Mouse (Mus musculus) lung, embryonic 16.5 days (tissue): ENCODE data around the gene Hacl1. TPM values are rescaled to one million over a fixed set of nuclear protein-coding genes. Genes with fewer than 3 reads are reported as not detected.

Source experiments
- ATAC-seq: fragments of 200-750 bp; cut with Nextera tagmentation; 2 replicates; pipeline ENCODE4 v1.8.0; 2017; ENCODE audit warnings: low read depth, mild to moderate bottlenecking, moderate library complexity
- H3K27ac ChIP-seq: fragments of 300-500 bp; sonication (generic); 2 replicates; pipeline ENCODE4 v1.5.1; 2014; ENCODE audit warnings: mild to moderate bottlenecking, control low read depth, low read length
- H3K27me3 ChIP-seq: fragments of 300-500 bp; sonication (generic); 2 replicates; pipeline ENCODE4 v1.6.1; 2014; ENCODE audit warnings: low read depth, low read length, mixed read lengths; ENCODE audit not compliant: control insufficient read depth, insufficient read depth
- H3K36me3 ChIP-seq: fragments of 300-500 bp; sonication (generic); 2 replicates; pipeline ENCODE4 v1.6.1; 2014; ENCODE audit warnings: low read length; ENCODE audit not compliant: control insufficient read depth, insufficient read depth
- H3K4me1 ChIP-seq: fragments of 300-500 bp; sonication (generic); replicated peaks from 2 replicates; pipeline ENCODE4 v1.6.1; 2014; ENCODE audit warnings: low read length, mixed read lengths; ENCODE audit not compliant: control insufficient read depth, insufficient read depth
- H3K4me2 ChIP-seq: fragments of 300-500 bp; sonication (generic); 2 replicates; pipeline ENCODE4 v1.6.1; 2014; ENCODE audit warnings: low read depth, low read length, control low read depth
- H3K4me3 ChIP-seq: fragments of 300-500 bp; sonication (generic); 2 replicates; pipeline ENCODE4 v1.5.1; 2014; ENCODE audit warnings: mild to moderate bottlenecking, low read length, control low read depth
- H3K9ac ChIP-seq: fragments of 300-500 bp; sonication (generic); 2 replicates; pipeline ENCODE4 v1.6.1; 2014; ENCODE audit warnings: low read length, control low read depth
- H3K9me3 ChIP-seq: fragments of 300-500 bp; sonication (generic); 2 replicates; pipeline ENCODE4 v1.6.1; 2016; ENCODE audit warnings: low read length; ENCODE audit not compliant: control insufficient read depth
- WGBS: fragments of 180-500 bp; shearing (Covaris S2); extraction: QIAGEN DNeasy Blood & Tissue Kit; methylation state at CpG from one replicate; pipeline ENCODE4 v1.1.7; 2014; 5-methylcytosine and 5-hydroxymethylcytosine counted together
- polyA plus RNA-seq: library from polyadenylated mRNA; unstranded; fragments of >200 nt; fragmentation: Nextera tagmentation; extraction: Ambion mirVana; gene quantifications from 2 replicates; pipeline ENCODE4 v1.2.1, GENCODE M21; 2015

The Hacl1 gene
- polyA plus RNA-seq, 1 experiment from 2014 or later: 11.4 TPM

DNA sequence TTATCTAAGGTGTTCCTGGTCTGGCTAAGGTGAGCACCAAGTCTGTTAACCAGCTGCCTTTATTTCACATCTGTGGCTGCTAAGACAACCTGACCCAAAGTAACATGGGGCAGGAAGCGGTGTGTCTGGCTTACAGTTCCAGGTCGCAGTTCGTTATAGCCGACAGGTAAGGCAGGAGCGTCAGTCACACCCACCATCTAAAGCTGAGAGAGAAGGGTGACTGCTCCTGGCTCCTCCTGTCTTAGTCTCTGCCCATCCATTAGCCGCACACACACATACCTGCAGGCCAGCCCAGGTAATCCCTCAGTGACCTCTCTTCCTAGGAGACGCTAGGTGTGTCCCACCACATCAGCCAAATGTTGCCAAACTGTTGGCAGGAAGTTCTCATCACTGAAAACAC is 15.3 kb upstream of the Hacl1 start:
- Histone ChIP-seq H3K27me3 (no peaks in the 10 kb centered on the region), H3K9me3 (no peaks in the 10 kb centered on the region), H3K36me3 (no peaks in the 10 kb centered on the region), H3K27ac (no peak overlapping the region), H3K9ac (no peak overlapping the region), H3K4me1 (peaks cover 21% of the 10 kb centered on the region), H3K4me3 (no peak overlapping the region), H3K4me2 (no peak overlapping the region)
- 58% methylated on average over 7 of the region's 7 CpGs for WGBS
- no peak for ATAC-seq

DNA sequence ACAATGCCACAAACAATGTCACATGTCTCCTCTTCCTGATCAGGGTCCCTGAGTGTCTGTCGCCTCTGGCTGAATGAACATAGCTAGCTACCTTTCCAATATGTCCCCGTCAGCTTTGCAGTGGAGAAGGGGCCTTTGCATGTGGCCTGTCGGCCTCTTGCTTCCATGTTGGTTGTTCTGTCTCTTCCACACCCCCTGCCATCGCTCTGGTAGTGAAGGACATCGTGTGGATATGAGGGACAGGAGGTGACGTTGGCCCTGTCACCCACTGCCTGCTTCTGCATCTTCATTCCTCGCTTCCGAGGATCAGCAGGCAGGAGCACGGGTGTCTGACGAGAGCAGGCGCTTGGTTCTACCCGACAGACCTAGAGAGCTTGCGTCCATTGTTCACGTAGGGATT is 14.3 kb upstream of the Hacl1 start:
- H3K27ac ChIP-seq: no peak overlapping the region
- WGBS: 77% methylated on average over 14 of the region's 14 CpGs
- no peak overlapping the region for H3K4me3 ChIP-seq
- ATAC-seq: no peak
- no peaks in the 10 kb centered on the region for H3K36me3 ChIP-seq
- H3K4me1 ChIP-seq: peaks cover 17% of the 10 kb centered on the region
- H3K27me3 ChIP-seq: no peaks in the 10 kb centered on the region
- H3K9me3 ChIP-seq: peaks cover 1% of the 10 kb centered on the region; the same call in 1 of the 2 replicates
- H3K9ac ChIP-seq: no peak overlapping the region
- H3K4me2 ChIP-seq: no peak overlapping the region

DNA sequence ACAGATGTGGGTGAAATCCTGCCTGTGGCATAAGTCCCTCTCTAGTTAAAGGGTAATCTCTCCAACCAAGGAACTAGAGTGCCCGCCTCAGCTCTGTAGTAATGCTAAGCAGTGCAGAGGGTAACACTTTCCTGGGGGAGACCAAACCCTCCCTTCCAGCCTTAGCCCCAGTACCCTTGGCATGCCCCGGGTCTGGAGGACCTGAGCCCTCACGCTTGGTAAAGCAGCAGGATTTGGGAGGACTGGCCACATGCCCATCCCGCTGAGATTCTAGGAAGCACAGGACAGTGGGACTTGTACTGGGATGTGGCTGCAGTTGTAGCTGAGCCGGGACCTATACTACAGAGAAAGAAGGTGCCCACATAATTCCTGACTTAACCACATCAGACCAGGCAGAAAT is 13.7 kb upstream of the Hacl1 start:
- no peak overlapping the region for H3K4me3 ChIP-seq
- peaks cover 13% of the 10 kb centered on the region for H3K4me1 ChIP-seq
- 85% methylated on average over 5 of the region's 5 CpGs for WGBS
- H3K27ac ChIP-seq: no peak overlapping the region
- no peaks in the 10 kb centered on the region for H3K36me3 ChIP-seq
- peaks cover 3% of the 10 kb centered on the region; the same call in 1 of the 2 replicates for H3K9me3 ChIP-seq
- H3K4me2 ChIP-seq: no peak overlapping the region
- no peak overlapping the region for H3K9ac ChIP-seq
- H3K27me3 ChIP-seq: no peaks in the 10 kb centered on the region
- no peak for ATAC-seq

DNA sequence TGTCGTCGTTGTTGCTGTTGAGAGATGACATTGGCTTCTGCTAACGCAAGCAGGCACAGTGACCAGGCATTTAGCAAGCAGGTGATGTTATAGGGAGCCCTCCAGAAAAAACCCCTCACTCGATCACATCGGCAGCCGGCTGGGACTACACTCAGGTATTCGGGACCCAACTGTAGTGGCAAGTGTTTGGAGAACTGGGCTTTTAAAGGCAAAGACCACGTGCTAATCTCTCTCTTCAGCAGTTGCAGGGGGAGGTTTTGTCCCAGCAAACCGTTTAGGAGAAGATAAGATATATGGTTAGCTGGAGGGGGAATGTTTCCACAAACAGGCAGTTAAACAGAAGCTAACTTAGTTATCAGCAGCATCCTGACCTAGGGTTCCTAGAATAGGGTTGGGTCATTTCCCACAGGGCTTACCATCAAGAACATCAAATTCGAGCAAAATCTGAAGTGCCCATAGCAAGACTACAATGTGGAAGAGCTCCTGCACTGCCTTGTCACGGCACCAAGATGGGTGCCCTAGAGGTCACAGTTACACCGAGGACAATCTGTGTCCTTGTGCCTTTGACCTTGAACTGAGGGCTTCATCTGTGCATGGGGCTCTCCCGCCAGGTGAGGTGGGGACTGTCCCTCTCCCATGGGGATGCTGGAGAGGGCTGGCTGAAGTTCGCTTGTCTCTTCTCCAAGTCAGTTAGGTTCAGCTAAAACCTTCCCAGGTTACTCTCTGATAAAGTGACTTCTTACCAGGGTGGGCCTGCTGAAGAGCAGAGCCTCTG is 12.2 kb upstream of the Hacl1 start:
- Histone ChIP-seq H3K36me3 (no peaks in the 10 kb centered on the region), H3K9ac (no peak overlapping the region), H3K9me3 (peaks cover 3% of the 10 kb centered on the region; the same call in 1 of the 2 replicates), H3K27me3 (no peaks in the 10 kb centered on the region), H3K27ac (no peak overlapping the region), H3K4me1 (peaks cover 5% of the 10 kb centered on the region; the same call in 1 of the 2 replicates), H3K4me3 (no peak overlapping the region), H3K4me2 (no peak overlapping the region)
- no peak for ATAC-seq
- 68% methylated on average over 14 of the region's 14 CpGs for WGBS

DNA sequence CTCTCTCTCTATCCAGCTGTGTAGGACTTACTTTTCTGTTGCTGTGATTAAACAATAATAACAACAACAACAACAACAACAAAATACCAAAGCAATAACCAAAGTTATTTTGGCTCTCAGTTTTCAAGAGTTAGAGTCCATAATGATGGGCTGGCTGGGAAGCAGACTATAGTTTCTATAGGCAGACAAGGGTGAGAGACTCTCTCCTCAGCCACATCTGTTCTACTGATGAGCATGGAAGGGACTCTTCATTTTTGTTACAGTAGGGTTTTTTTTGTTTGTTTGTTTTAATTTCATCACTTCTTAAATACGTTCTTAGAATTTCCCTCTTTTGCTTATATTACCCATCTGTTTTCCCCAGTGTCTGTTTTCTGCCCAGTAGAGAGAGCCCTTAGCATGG is 11.5 kb upstream of the Hacl1 start:
- no peak for ATAC-seq
- no peak overlapping the region for H3K4me2 ChIP-seq
- peaks cover 5% of the 10 kb centered on the region; the same call in 1 of the 2 replicates for H3K4me1 ChIP-seq
- whole genome bisulfite sequencing: 70% methylated on average over 1 of the region's 1 CpGs
- no peak overlapping the region for H3K4me3 ChIP-seq
- no peak overlapping the region for H3K27ac ChIP-seq
- H3K36me3 ChIP-seq: no peaks in the 10 kb centered on the region
- no peaks in the 10 kb centered on the region for H3K27me3 ChIP-seq
- H3K9me3 ChIP-seq: peaks cover 3% of the 10 kb centered on the region; the same call in 1 of the 2 replicates
- H3K9ac ChIP-seq: no peak overlapping the region

DNA sequence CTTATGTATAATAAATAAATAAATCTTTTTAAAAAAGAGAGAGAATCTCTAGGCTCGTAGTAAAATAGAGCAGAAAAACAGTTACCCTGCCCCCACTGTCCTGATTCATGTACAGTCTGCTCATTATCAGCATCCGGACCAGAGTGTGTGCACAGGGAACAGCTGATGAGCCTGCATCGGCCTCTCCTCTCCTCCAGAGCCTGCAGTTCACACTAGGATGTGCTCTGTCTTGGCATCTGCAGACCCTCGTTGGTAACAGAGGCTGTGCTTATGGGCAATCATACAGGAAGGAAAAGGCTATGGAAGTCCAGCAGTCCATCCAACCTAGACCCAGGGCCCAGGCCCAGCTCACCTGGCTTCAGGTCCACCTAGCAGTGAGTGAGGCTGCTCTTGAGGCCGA is 11.0 kb upstream of the Hacl1 start:
- ATAC-seq: no peak
- WGBS: 24% methylated on average over 5 of the region's 5 CpGs
- Histone ChIP-seq H3K27ac (no peak overlapping the region), H3K9ac (no peak overlapping the region), H3K27me3 (no peaks in the 10 kb centered on the region), H3K4me1 (no peaks in the 10 kb centered on the region), H3K36me3 (no peaks in the 10 kb centered on the region), H3K4me2 (no peak overlapping the region), H3K4me3 (no peak overlapping the region), H3K9me3 (peaks cover 3% of the 10 kb centered on the region; the same call in 1 of the 2 replicates)

DNA sequence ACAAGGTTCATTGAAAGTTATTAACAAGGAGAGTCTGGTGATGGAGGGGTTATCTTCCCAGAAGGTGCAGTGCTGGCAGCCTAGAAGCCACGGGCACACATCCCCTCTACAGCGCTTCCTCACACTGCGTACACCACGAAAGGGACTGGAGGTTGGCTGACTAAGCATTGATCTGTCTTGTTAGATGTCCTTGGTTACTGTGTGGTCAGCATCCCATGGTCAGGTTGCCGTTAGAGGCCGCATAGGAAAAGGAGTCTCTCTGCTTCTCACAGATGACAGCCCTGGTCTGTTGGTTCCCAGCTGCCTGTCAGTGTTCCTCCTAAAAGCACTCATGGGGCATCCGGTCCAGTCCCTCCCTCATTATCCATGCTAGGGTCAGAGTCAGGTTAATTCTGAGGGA is 10.1 kb upstream of the Hacl1 start:
- no peak overlapping the region for H3K27ac ChIP-seq
- 51% methylated on average over 7 of the region's 7 CpGs for WGBS
- no peaks in the 10 kb centered on the region for H3K36me3 ChIP-seq
- H3K4me2 ChIP-seq: no peak overlapping the region
- H3K27me3 ChIP-seq: no peaks in the 10 kb centered on the region
- H3K4me3 ChIP-seq: no peak overlapping the region
- peaks cover 3% of the 10 kb centered on the region; the same call in 1 of the 2 replicates for H3K9me3 ChIP-seq
- ATAC-seq: no peak
- no peaks in the 10 kb centered on the region for H3K4me1 ChIP-seq
- H3K9ac ChIP-seq: no peak overlapping the region

DNA sequence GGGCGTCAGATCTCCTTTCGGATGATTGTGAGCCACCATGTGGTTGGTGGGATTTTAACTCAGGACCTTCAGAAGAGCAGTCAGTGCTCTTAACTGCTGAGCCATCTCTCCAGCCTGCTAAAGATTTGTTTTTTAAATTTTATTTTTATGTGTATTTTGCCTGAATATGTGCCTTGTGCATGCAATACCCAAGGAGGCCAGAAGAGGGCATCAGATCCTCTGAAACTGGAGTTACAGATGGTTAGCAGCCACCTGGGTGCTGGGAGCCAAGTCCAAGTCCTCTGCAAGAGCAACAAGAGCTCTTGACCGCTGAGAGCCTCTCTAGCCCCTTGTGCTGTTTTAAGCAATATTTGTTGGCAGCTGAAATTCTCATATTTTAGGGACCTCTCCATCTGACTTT is 9.3 kb upstream of the Hacl1 start:
- Histone ChIP-seq H3K4me1 (no peaks in the 10 kb centered on the region), H3K27ac (no peak overlapping the region), H3K4me3 (no peak overlapping the region), H3K4me2 (no peak overlapping the region), H3K9me3 (peaks cover 3% of the 10 kb centered on the region; the same call in 1 of the 2 replicates), H3K27me3 (no peaks in the 10 kb centered on the region), H3K36me3 (no peaks in the 10 kb centered on the region), H3K9ac (no peak overlapping the region)
- ATAC-seq: peak; percentile 23; the same call in 1 of the 2 replicates
- WGBS: 93% methylated on average over 3 of the region's 3 CpGs

DNA sequence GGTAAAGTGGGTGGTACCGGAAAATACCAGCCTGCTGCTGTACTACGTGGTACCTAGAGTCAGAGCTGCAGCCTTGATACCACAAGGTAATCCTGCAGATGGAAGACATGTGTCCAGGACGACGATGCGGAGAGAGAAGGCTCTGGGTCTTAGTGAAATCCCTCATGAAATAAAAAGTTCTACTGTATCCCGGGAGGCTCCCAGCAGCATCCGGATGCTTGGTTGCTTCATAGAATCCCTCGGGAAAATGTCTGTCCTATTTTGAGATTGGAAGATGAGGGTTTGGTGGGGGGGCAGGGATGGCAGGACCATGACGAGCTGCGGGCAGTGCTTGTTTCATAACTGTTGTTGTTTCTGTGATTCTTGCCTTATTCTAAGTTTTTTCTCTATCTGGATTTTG is 6.9 kb upstream of the Hacl1 start:
- no peak for ATAC-seq
- H3K9me3 ChIP-seq: peaks cover 3% of the 10 kb centered on the region; the same call in 1 of the 2 replicates
- WGBS: 85% methylated on average over 10 of the region's 10 CpGs

More for the DNA sequence above, 6.9 kb upstream of the Hacl1 start:
- H3K4me1 ChIP-seq: no peaks in the 10 kb centered on the region
- no peak overlapping the region for H3K27ac ChIP-seq
- no peak overlapping the region for H3K4me3 ChIP-seq
- H3K36me3 ChIP-seq: no peaks in the 10 kb centered on the region
- H3K27me3 ChIP-seq: no peaks in the 10 kb centered on the region
- H3K4me2 ChIP-seq: no peak overlapping the region
- no peak overlapping the region for H3K9ac ChIP-seq
